Mouse (Mus musculus) stomach, embryonic 16.5 days (tissue): ENCODE data around the gene Tbc1d9. TPM values are rescaled to one million over a fixed set of nuclear protein-coding genes. Genes with fewer than 3 reads are reported as not detected.

Experiments
- ATAC-seq: fragments of 200-750 bp; cut with Nextera tagmentation; 2 replicates; pipeline ENCODE4 v1.8.0; 2017; ENCODE audit warnings: moderate number of reproducible peaks, moderate TSS enrichment; ENCODE audit not compliant: insufficient read depth, low FRiP score
- H3K27ac ChIP-seq: fragments of 300-500 bp; sonication (generic); 2 replicates; pipeline ENCODE4 v1.5.1; 2014; ENCODE audit warnings: low read length
- H3K27me3 ChIP-seq: fragments of 300-500 bp; sonication (generic); 2 replicates; pipeline ENCODE4 v1.6.1; 2014; ENCODE audit warnings: low read length, control low read depth, mixed read lengths; ENCODE audit not compliant: control insufficient read depth, insufficient read depth
- H3K36me3 ChIP-seq: fragments of 300-500 bp; sonication (generic); 2 replicates; pipeline ENCODE4 v1.6.1; 2014; ENCODE audit warnings: low read length; ENCODE audit not compliant: control insufficient read depth, insufficient read depth
- H3K4me1 ChIP-seq: fragments of 300-500 bp; sonication (generic); 2 replicates; pipeline ENCODE4 v1.6.1; 2014; ENCODE audit warnings: low read length, control low read depth, mixed read lengths; ENCODE audit not compliant: control insufficient read depth, insufficient read depth
- H3K4me2 ChIP-seq: fragments of 300-500 bp; sonication (generic); 2 replicates; pipeline ENCODE4 v1.6.1; 2014; ENCODE audit warnings: low read depth, low read length, mixed read lengths
- H3K4me3 ChIP-seq: fragments of 300-500 bp; sonication (generic); replicated peaks from 2 replicates; pipeline ENCODE4 v1.5.1; 2014; ENCODE audit warnings: mild to moderate bottlenecking, low read length
- H3K9ac ChIP-seq: fragments of 300-500 bp; sonication (generic); 2 replicates; pipeline ENCODE4 v1.6.1; 2014; ENCODE audit warnings: low read length
- H3K9me3 ChIP-seq: fragments of 300-500 bp; sonication (generic); replicated peaks from 2 replicates; pipeline ENCODE4 v1.6.1; 2016; ENCODE audit warnings: low read length, control low read depth; ENCODE audit not compliant: control insufficient read depth
- WGBS: fragments of 180-500 bp; shearing (Covaris S2); extraction: QIAGEN DNeasy Blood & Tissue Kit; methylation state at CpG from one replicate; pipeline ENCODE4 v1.1.7; 2014; 5-methylcytosine and 5-hydroxymethylcytosine counted together
- polyA plus RNA-seq: library from polyadenylated mRNA; unstranded; fragments of >200 nt; fragmentation: Nextera tagmentation; extraction: Ambion mirVana; gene quantifications from 2 replicates; pipeline ENCODE4 v1.2.1, GENCODE M21; 2015

Tbc1d9 gene
- 3.2 and 3.6 TPM in 2 replicates for polyA plus RNA-seq

GRCm38 (mm10) chr8:83165235-83165930 lies at the start of gene Tbc1d9:
Gene Tbc1d9, plus strand, starts transcription at chr8:83165352.
- H3K9me3 ChIP-seq = no peaks in the 10 kb centered on the region
- peak within 1 kb of the TSS; percentile 80 for H3K4me3 ChIP-seq
- ATAC-seq = peak; percentile 96
- peak within 1 kb of the TSS; percentile 95 for H3K27ac ChIP-seq
- H3K4me2 ChIP-seq = peak within 1 kb of the TSS; percentile 77
- under 1% methylated on average over 59 of the region's 63 CpGs for WGBS
- peaks cover 3% of the 10 kb centered on the region; the same call in 1 of the 2 replicates for H3K4me1 ChIP-seq
- no peaks in the 10 kb centered on the region for H3K27me3 ChIP-seq
- peak within 1 kb of the TSS; percentile 96 for H3K9ac ChIP-seq
- no peaks in the 10 kb centered on the region for H3K36me3 ChIP-seq

GRCm38 (mm10) chr8:83135086-83135485 lies 30.1 kb upstream of the Tbc1d9 start:
- 39% methylated on average over 2 of the region's 2 CpGs for WGBS
- Histone ChIP-seq H3K4me3 (no peak overlapping the region), H3K27me3 (no peaks in the 10 kb centered on the region), H3K4me2 (no peak overlapping the region), H3K36me3 (no peaks in the 10 kb centered on the region), H3K9ac (no peak overlapping the region), H3K4me1 (peaks cover 5% of the 10 kb centered on the region), H3K9me3 (no peaks in the 10 kb centered on the region), H3K27ac (0 out of 2 replicates have a peak overlapping the region, but pooled peaks have one; percentile 10)
- no peak for ATAC-seq

GRCm38 (mm10) chr8:83140068-83140467 lies 25.1 kb upstream of the Tbc1d9 start:
- no peak overlapping the region for H3K9ac ChIP-seq
- 0 out of 2 replicates have a peak, but pooled peaks have one; percentile 21 for ATAC-seq
- no peaks in the 10 kb centered on the region for H3K36me3 ChIP-seq
- no peaks in the 10 kb centered on the region for H3K9me3 ChIP-seq
- peaks cover 7% of the 10 kb centered on the region for H3K4me1 ChIP-seq
- 65% methylated on average over 1 of the region's 1 CpGs for WGBS
- no peak overlapping the region for H3K4me3 ChIP-seq
- no peak overlapping the region for H3K4me2 ChIP-seq
- no peaks in the 10 kb centered on the region for H3K27me3 ChIP-seq
- H3K27ac ChIP-seq = peak overlapping the region; percentile 24

- Histone ChIP-seq H3K4me3 (no peak overlapping the region), H3K4me1 (peaks cover 7% of the 10 kb centered on the region), H3K27ac (peak overlapping the region; percentile 68), H3K9me3 (no peaks in the 10 kb centered on the region), H3K27me3 (no peaks in the 10 kb centered on the region), H3K36me3 (no peaks in the 10 kb centered on the region), H3K4me2 (no peak overlapping the region), H3K9ac (no peak overlapping the region)
- ATAC-seq = no peak
- WGBS = 70% methylated on average over 3 of the region's 3 CpGs
Observed at GRCm38 (mm10) chr8:83140701-83141111, 24.4 kb upstream of the Tbc1d9 start.

- H3K9ac ChIP-seq = no peak overlapping the region
- no peaks in the 10 kb centered on the region for H3K27me3 ChIP-seq
- WGBS = 58% methylated on average over 5 of the region's 5 CpGs
- no peak overlapping the region; the same call in 1 of the 2 replicates for H3K27ac ChIP-seq
- H3K4me2 ChIP-seq = no peak overlapping the region
- H3K4me1 ChIP-seq = peaks cover 7% of the 10 kb centered on the region
- no peaks in the 10 kb centered on the region for H3K9me3 ChIP-seq
- H3K4me3 ChIP-seq = no peak overlapping the region
- no peaks in the 10 kb centered on the region for H3K36me3 ChIP-seq
- no peak for ATAC-seq
Observed at GRCm38 (mm10) chr8:83141358-83141757, 23.8 kb upstream of the Tbc1d9 start.

- Histone ChIP-seq H3K4me2 (no peak overlapping the region), H3K9ac (no peak overlapping the region), H3K36me3 (no peaks in the 10 kb centered on the region), H3K9me3 (no peaks in the 10 kb centered on the region), H3K4me3 (no peak overlapping the region), H3K27ac (no peak overlapping the region), H3K27me3 (no peaks in the 10 kb centered on the region), H3K4me1 (peaks cover 7% of the 10 kb centered on the region)
- ATAC-seq = no peak
- WGBS = 88% methylated on average over 4 of the region's 4 CpGs
Observed at GRCm38 (mm10) chr8:83144601-83145000, 20.6 kb upstream of the Tbc1d9 start.

- Histone ChIP-seq H3K27ac (no peak overlapping the region), H3K9me3 (no peaks in the 10 kb centered on the region), H3K4me3 (no peak overlapping the region), H3K9ac (no peak overlapping the region), H3K4me2 (no peak overlapping the region), H3K4me1 (no peaks in the 10 kb centered on the region), H3K36me3 (no peaks in the 10 kb centered on the region), H3K27me3 (no peaks in the 10 kb centered on the region)
- no peak for ATAC-seq
- 47% methylated on average over 3 of the region's 3 CpGs for WGBS
Observed at GRCm38 (mm10) chr8:83145421-83145820, 19.7 kb upstream of the Tbc1d9 start.

GRCm38 (mm10) chr8:83149124-83149523 lies 16.0 kb upstream of the Tbc1d9 start:
- Histone ChIP-seq H3K4me1 (no peaks in the 10 kb centered on the region), H3K4me3 (no peak overlapping the region), H3K36me3 (no peaks in the 10 kb centered on the region), H3K4me2 (no peak overlapping the region), H3K9me3 (no peaks in the 10 kb centered on the region), H3K27ac (no peak overlapping the region), H3K27me3 (no peaks in the 10 kb centered on the region), H3K9ac (no peak overlapping the region)
- ATAC-seq = no peak
- 85% methylated on average over 6 of the region's 6 CpGs for WGBS

GRCm38 (mm10) chr8:83152055-83152454 lies 13.1 kb upstream of the Tbc1d9 start:
- Histone ChIP-seq H3K4me1 (no peaks in the 10 kb centered on the region), H3K36me3 (no peaks in the 10 kb centered on the region), H3K4me3 (no peak overlapping the region), H3K4me2 (no peak overlapping the region), H3K9me3 (no peaks in the 10 kb centered on the region), H3K27ac (no peak overlapping the region), H3K9ac (no peak overlapping the region), H3K27me3 (no peaks in the 10 kb centered on the region)
- no peak for ATAC-seq
- WGBS = 66% methylated on average over 1 of the region's 2 CpGs
